Mouse (Mus musculus) Muller cell, postnatal 12 days (primary cell): Measurements from ENCODE around the gene Cnksr3.

Experiments
- DNase-seq: peaks from one replicate; pipeline ENCODE4 v3.0.0-alpha.2; 2015; ENCODE audit errors: inconsistent ontology term

The Cnksr3 gene

GRCm38 (mm10) chr10:7149671-7150595, 62.1 kb downstream of the Cnksr3 start:
- no peak for DNase-seq

GRCm38 (mm10) chr10:7145614-7146013, 66.4 kb downstream of the Cnksr3 start:
- DNase-seq = no peak

GRCm38 (mm10) chr10:7144081-7144783, 67.8 kb downstream of the Cnksr3 start:
- peak; percentile 85 for DNase-seq

- DNase-seq = peak; percentile 43
Observed at GRCm38 (mm10) chr10:7142287-7142686, 69.8 kb downstream of the Cnksr3 start.

GRCm38 (mm10) chr10:7140282-7140681, 71.8 kb downstream of the Cnksr3 start:
- no peak for DNase-seq

GRCm38 (mm10) chr10:7138049-7138448, 74.0 kb downstream of the Cnksr3 start:
- DNase-seq = no peak

- peak; percentile 52 for DNase-seq
Observed at GRCm38 (mm10) chr10:7135751-7136150, 76.3 kb downstream of the Cnksr3 start.

- DNase-seq = no peak
Observed at GRCm38 (mm10) chr10:7133005-7133404, 79.0 kb downstream of the Cnksr3 start.

GRCm38 (mm10) chr10:7131441-7131840, 80.6 kb downstream of the Cnksr3 start:
- no peak for DNase-seq

GRCm38 (mm10) chr10:7127828-7128227, 84.2 kb downstream of the Cnksr3 start:
- no peak for DNase-seq

GRCm38 (mm10) chr10:7126882-7127281, 85.2 kb downstream of the Cnksr3 start:
- DNase-seq = no peak

GRCm38 (mm10) chr10:7126287-7126686, 85.8 kb downstream of the Cnksr3 start:
- peak; percentile 54 for DNase-seq

GRCm38 (mm10) chr10:7124993-7125392, 87.0 kb downstream of the Cnksr3 start:
- DNase-seq = no peak

- DNase-seq = no peak
Observed at GRCm38 (mm10) chr10:7122294-7122693, 89.7 kb downstream of the Cnksr3 start.

- DNase-seq = no peak
Observed at GRCm38 (mm10) chr10:7120206-7120605, 91.8 kb downstream of the Cnksr3 start.

- DNase-seq = peak; percentile 76
Observed at GRCm38 (mm10) chr10:7118258-7119077, 93.6 kb downstream of the Cnksr3 start.

GRCm38 (mm10) chr10:7117785-7118184, 94.3 kb downstream of the Cnksr3 start:
- no peak for DNase-seq

- DNase-seq = no peak
Observed at GRCm38 (mm10) chr10:7114796-7115195, 97.2 kb downstream of the Cnksr3 start.

GRCm38 (mm10) chr10:7113747-7114146, 98.3 kb downstream of the Cnksr3 start:
- peak; percentile 92 for DNase-seq

GRCm38 (mm10) chr10:7113144-7113543, 98.9 kb downstream of the Cnksr3 start:
- DNase-seq = no peak

- DNase-seq = no peak
Observed at GRCm38 (mm10) chr10:7111462-7112000, 100.5 kb downstream of the Cnksr3 start.

GRCm38 (mm10) chr10:7103872-7104271, 108.2 kb downstream of the Cnksr3 start:
- DNase-seq = no peak
